Mouse (Mus musculus): ENCODE results near the gene Rbm41. TPM values are rescaled to one million over a fixed set of nuclear protein-coding genes. Genes with fewer than 3 reads are reported as not detected.

The Rbm41 gene
- polyA plus RNA-seq (2015; fragmentation: Nextera tagmentation; extraction: Ambion mirVana), result 7.1 TPM in 2 replicates

GRCm38 (mm10) chrX:139997740-139998690, at the start of gene Rbm41:
Gene Rbm41 (minus strand): TSS chrX:139998595.
- Histone ChIP-seq H3K9ac (replicated peaks) (peak within 1 kb of the TSS; percentile 58), H3K9me3 (no peaks in the 10 kb centered on the region), H3K4me2 (replicated peaks) (peak within 1 kb of the TSS; percentile 46), H3K36me3 (peaks cover 5% of the 10 kb centered on the region; the same call in 1 of the 2 replicates), H3K27me3 (no peaks in the 10 kb centered on the region), H3K4me1 (0 out of 2 replicates have a peak, but pooled peaks cover 4% of the 10 kb centered on the region), H3K4me3 (peak within 1 kb of the TSS; percentile 55), H3K27ac (replicated peaks) (0 out of 2 replicates have a peak within 1 kb of the TSS, but pooled peaks have one; percentile 5)
- 16% methylated on average over 25 of the region's 25 CpGs for WGBS
- peak; percentile 96 for ATAC-seq (replicated peaks)

- Histone ChIP-seq H3K4me1 (0 out of 2 replicates have a peak, but pooled peaks cover 4% of the 10 kb centered on the region), H3K27me3 (no peaks in the 10 kb centered on the region), H3K9ac (replicated peaks) (no peak overlapping the region), H3K36me3 (peaks cover 3% of the 10 kb centered on the region; the same call in 1 of the 2 replicates), H3K4me3 (peak overlapping the region; percentile 55), H3K27ac (replicated peaks) (no peak overlapping the region), H3K9me3 (no peaks in the 10 kb centered on the region), H3K4me2 (replicated peaks) (no peak overlapping the region; the same call in 1 of the 2 replicates)
- peak; percentile 23; the same call in 1 of the 2 replicates for ATAC-seq (replicated peaks)
- WGBS, result 85% methylated on average over 4 of the region's 4 CpGs
Measured at GRCm38 (mm10) chrX:139998691-139999065, 283 bp upstream of the Rbm41 start.

GRCm38 (mm10) chrX:139982115-139982514, 16.3 kb downstream of the Rbm41 start:
- Histone ChIP-seq H3K9ac (replicated peaks) (no peak overlapping the region), H3K4me3 (no peak overlapping the region), H3K27ac (replicated peaks) (no peak overlapping the region), H3K4me2 (replicated peaks) (no peak overlapping the region), H3K36me3 (no peaks in the 10 kb centered on the region), H3K27me3 (no peaks in the 10 kb centered on the region), H3K4me1 (no peaks in the 10 kb centered on the region), H3K9me3 (no peaks in the 10 kb centered on the region)
- ATAC-seq (replicated peaks), result no peak
- 79% methylated on average over 5 of the region's 5 CpGs for WGBS

GRCm38 (mm10) chrX:139933507-139933906, 64.9 kb downstream of the Rbm41 start:
- Histone ChIP-seq H3K36me3 (no peaks in the 10 kb centered on the region), H3K4me3 (no peak overlapping the region), H3K4me2 (replicated peaks) (no peak overlapping the region), H3K9me3 (no peaks in the 10 kb centered on the region), H3K9ac (replicated peaks) (no peak overlapping the region), H3K27ac (replicated peaks) (no peak overlapping the region), H3K27me3 (no peaks in the 10 kb centered on the region), H3K4me1 (no peaks in the 10 kb centered on the region)
- WGBS, result 89% methylated on average over 1 of the region's 1 CpGs
- no peak for ATAC-seq (replicated peaks)

GRCm38 (mm10) chrX:139932472-139932871, 65.9 kb downstream of the Rbm41 start:
- Histone ChIP-seq H3K36me3 (no peaks in the 10 kb centered on the region), H3K4me2 (replicated peaks) (no peak overlapping the region), H3K4me3 (no peak overlapping the region), H3K27me3 (no peaks in the 10 kb centered on the region), H3K9ac (replicated peaks) (no peak overlapping the region), H3K4me1 (no peaks in the 10 kb centered on the region), H3K27ac (replicated peaks) (no peak overlapping the region), H3K9me3 (no peaks in the 10 kb centered on the region)
- ATAC-seq (replicated peaks), result no peak
- WGBS, result 72% methylated on average over 3 of the region's 3 CpGs

GRCm38 (mm10) chrX:139920572-139920971, 77.8 kb downstream of the Rbm41 start:
- Histone ChIP-seq H3K9ac (replicated peaks) (no peak overlapping the region), H3K4me2 (replicated peaks) (no peak overlapping the region), H3K27me3 (no peaks in the 10 kb centered on the region), H3K27ac (replicated peaks) (no peak overlapping the region), H3K36me3 (no peaks in the 10 kb centered on the region), H3K4me1 (no peaks in the 10 kb centered on the region), H3K9me3 (no peaks in the 10 kb centered on the region), H3K4me3 (no peak overlapping the region)
- ATAC-seq (replicated peaks), result no peak
- 83% methylated on average over 4 of the region's 4 CpGs for WGBS

GRCm38 (mm10) chrX:139891387-139891786, 107.0 kb downstream of the Rbm41 start:
- H3K4me1 ChIP-seq, result no peaks in the 10 kb centered on the region
- H3K27ac ChIP-seq (replicated peaks), result no peak overlapping the region
- no peak overlapping the region for H3K4me2 ChIP-seq (replicated peaks)
- no peaks in the 10 kb centered on the region for H3K36me3 ChIP-seq
- no peaks in the 10 kb centered on the region for H3K9me3 ChIP-seq
- H3K4me3 ChIP-seq, result no peak overlapping the region
- no peak for ATAC-seq (replicated peaks)
- WGBS, result 75% methylated on average over 1 of the region's 1 CpGs
- no peak overlapping the region for H3K9ac ChIP-seq (replicated peaks)
- no peaks in the 10 kb centered on the region for H3K27me3 ChIP-seq

- H3K36me3 ChIP-seq, result no peaks in the 10 kb centered on the region
- H3K4me3 ChIP-seq, result no peak overlapping the region
- no peak overlapping the region for H3K27ac ChIP-seq (replicated peaks)
- no peaks in the 10 kb centered on the region for H3K9me3 ChIP-seq
- no peak overlapping the region for H3K4me2 ChIP-seq (replicated peaks)
- H3K4me1 ChIP-seq, result no peaks in the 10 kb centered on the region
- no peaks in the 10 kb centered on the region for H3K27me3 ChIP-seq
- ATAC-seq (replicated peaks), result no peak
- no peak overlapping the region for H3K9ac ChIP-seq (replicated peaks)
Measured at GRCm38 (mm10) chrX:139883221-139883620, 115.2 kb downstream of the Rbm41 start.

- WGBS, result 24% methylated on average over 3 of the region's 3 CpGs
- Histone ChIP-seq H3K4me2 (replicated peaks) (no peak overlapping the region), H3K27ac (replicated peaks) (no peak overlapping the region), H3K9ac (replicated peaks) (no peak overlapping the region), H3K9me3 (no peaks in the 10 kb centered on the region), H3K4me3 (no peak overlapping the region), H3K27me3 (no peaks in the 10 kb centered on the region), H3K36me3 (no peaks in the 10 kb centered on the region), H3K4me1 (no peaks in the 10 kb centered on the region)
- ATAC-seq (replicated peaks), result no peak
Measured at GRCm38 (mm10) chrX:139877936-139878335, 120.5 kb downstream of the Rbm41 start.

GRCm38 (mm10) chrX:139877105-139877504, 121.3 kb downstream of the Rbm41 start:
- Histone ChIP-seq H3K36me3 (no peaks in the 10 kb centered on the region), H3K4me1 (no peaks in the 10 kb centered on the region), H3K4me3 (no peak overlapping the region), H3K9ac (replicated peaks) (no peak overlapping the region), H3K27ac (replicated peaks) (no peak overlapping the region), H3K4me2 (replicated peaks) (no peak overlapping the region), H3K9me3 (no peaks in the 10 kb centered on the region), H3K27me3 (no peaks in the 10 kb centered on the region)
- 93% methylated on average over 7 of the region's 7 CpGs for WGBS
- no peak for ATAC-seq (replicated peaks)

- Histone ChIP-seq H3K27me3 (no peaks in the 10 kb centered on the region), H3K27ac (replicated peaks) (no peak within 1 kb of the TSS), H3K4me2 (replicated peaks) (peak within 1 kb of the TSS; percentile 83), H3K36me3 (no peaks in the 10 kb centered on the region), H3K9me3 (no peaks in the 10 kb centered on the region), H3K9ac (replicated peaks) (peak within 1 kb of the TSS; percentile 56), H3K4me1 (no peaks in the 10 kb centered on the region), H3K4me3 (peak within 1 kb of the TSS; percentile 52)
- ATAC-seq (replicated peaks), result peak; percentile 96
- 24% methylated on average over 79 of the region's 87 CpGs for WGBS
Measured at GRCm38 (mm10) chrX:139870938-139871791, 127.2 kb downstream of the Rbm41 start, which contains the start of gene Morc4. Gene Morc4 (minus strand): TSS chrX:139871677.

- peak; percentile 16; the same call in 1 of the 2 replicates for ATAC-seq (replicated peaks)
- peak overlapping the region; percentile 56; the same call in 1 of the 2 replicates for H3K9ac ChIP-seq (replicated peaks)
Measured at GRCm38 (mm10) chrX:139870300-139870711, 128.1 kb downstream of the Rbm41 start.

More at GRCm38 (mm10) chrX:139870300-139870711, 128.1 kb downstream of the Rbm41 start:
- H3K4me2 ChIP-seq (replicated peaks), result peak overlapping the region; percentile 83
- H3K27me3 ChIP-seq, result no peaks in the 10 kb centered on the region
- no peaks in the 10 kb centered on the region for H3K36me3 ChIP-seq
- 19% methylated on average over 15 of the region's 15 CpGs for WGBS
- no peaks in the 10 kb centered on the region for H3K9me3 ChIP-seq
- no peak overlapping the region for H3K27ac ChIP-seq (replicated peaks)
- peak overlapping the region; percentile 52 for H3K4me3 ChIP-seq
- no peaks in the 10 kb centered on the region for H3K4me1 ChIP-seq
